Mouse (Mus musculus) cerebellum, adult 9-11 months (tissue): ENCODE results near the gene P2rx3.

Source experiments
- DNase-seq: peaks from one replicate; pipeline ENCODE4 v3.0.0; 2022

P2rx3 gene

GRCm38 (mm10) chr2:85037047-85038026 is at the start of gene P2rx3, which contains the start of gene Ssrp1:
Gene P2rx3 (minus strand): TSS chr2:85037462.
Gene Ssrp1 (plus strand): TSS chr2:85037234.
- DNase-seq = peak; percentile 90

DNA sequence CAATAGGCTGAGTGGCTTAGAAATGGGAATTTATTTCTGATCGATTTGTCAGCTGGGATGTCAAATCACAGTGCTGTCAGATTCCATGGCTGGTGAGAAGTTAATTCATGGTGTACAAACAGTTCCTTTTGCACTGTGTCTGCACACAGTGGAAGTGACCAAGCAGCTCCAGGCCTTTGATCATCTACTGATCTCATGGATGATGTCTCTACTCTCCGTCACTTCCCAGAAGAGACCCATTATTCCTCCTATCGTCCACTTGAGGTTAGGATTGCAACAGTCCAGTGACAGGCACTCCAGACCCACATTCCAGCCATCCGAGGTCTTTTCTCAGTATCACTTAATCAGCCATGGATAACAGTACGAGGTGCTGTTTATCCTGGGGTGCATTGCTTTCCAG is 36.5 kb upstream of the P2rx3 start:
- no peak for DNase-seq

GRCm38 (mm10) chr2:85071921-85072320 is 34.7 kb upstream of the P2rx3 start:
- DNase-seq = no peak

GRCm38 (mm10) chr2:85070086-85070485 is 32.8 kb upstream of the P2rx3 start:
- no peak for DNase-seq

GRCm38 (mm10) chr2:85068626-85069025 is 31.4 kb upstream of the P2rx3 start:
- no peak for DNase-seq

GRCm38 (mm10) chr2:85067903-85068625 is 30.8 kb upstream of the P2rx3 start:
- no peak for DNase-seq

- no peak for DNase-seq
Observed at GRCm38 (mm10) chr2:85066937-85067336, 29.7 kb upstream of the P2rx3 start.

DNA sequence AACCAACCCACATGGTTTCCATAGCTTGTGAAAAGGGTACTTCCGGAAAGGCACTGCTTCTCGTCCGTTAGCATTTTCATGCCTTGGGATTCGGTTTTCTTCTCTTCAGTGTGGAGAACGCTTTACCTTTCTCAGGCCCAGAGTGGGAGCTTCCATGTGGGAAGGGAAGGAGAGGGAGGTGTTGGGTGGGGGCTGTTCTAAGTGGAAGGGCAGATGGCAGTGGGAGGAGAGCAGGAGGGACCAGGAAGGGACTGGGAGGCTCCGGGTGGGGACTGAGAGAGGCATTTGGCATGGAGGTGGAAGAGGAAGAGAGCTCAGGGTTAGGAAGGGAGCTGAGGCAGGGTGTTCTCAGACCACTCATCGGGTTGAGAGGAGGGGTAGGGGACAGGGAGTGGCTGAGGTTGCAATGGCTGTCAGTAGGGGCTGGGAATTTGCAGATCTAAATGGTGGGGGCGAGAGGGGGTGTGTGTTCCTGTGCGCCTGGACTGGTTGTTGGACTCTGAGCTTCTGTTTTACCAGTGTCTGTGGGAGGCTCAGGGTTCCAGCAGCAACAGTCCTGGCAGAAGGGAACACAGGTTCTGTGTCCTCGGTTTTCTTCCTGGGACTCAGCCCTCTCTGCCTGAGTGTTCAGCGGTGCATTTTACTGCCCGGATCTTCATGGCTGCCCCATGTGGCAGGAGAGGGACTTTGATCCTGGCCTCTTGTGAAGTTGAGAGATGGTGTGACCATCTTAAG is 28.0 kb upstream of the P2rx3 start:
- DNase-seq = no peak

DNA sequence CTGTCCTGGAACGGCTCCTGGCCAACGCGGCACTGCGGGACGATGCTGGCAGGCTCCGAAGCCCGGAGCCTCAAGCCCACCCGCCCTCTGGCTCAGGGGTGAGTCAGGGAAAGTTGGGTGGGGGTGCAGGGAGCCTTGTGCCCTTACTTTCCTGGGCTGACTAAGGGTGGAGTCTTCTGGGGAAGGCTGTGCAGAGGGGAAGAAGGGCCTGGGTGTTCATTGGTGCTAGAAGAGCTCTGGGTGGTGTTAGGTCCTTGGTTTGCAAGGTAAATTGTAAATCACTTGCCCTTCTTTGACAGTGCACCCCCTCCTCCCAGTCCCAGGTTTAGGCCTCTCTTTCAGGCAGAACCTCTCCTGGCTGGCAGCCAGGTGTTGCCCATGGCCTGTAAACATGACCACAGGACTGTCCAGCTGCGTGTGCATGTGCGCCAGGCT is 23.9 kb upstream of the P2rx3 start:
- no peak for DNase-seq

DNA sequence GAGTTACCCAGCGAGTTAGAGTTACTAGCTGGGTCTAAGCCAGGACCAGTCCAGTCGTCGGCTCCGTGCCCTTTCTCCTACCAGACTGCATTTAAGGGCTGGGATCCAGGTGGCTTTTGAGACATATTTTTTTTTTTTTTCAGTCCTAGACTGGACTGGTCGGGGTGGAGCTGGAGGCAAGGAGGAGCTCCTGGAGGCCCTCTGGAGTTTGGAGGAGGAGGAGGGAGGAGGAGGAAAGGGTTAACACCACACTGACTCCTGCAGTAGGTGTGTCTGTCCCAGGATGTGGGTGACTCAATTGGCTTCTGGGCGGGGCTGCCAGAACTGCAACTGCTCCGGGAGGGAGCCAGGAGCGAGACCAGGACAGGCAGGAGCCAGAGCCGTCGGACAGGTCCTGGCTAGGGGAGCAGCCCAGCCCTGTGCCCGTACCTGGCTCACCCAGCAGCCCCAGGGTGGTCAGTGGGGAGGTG is 23.4 kb upstream of the P2rx3 start:
- DNase-seq = no peak

GRCm38 (mm10) chr2:85059677-85060076 is 22.4 kb upstream of the P2rx3 start:
- DNase-seq = no peak

GRCm38 (mm10) chr2:85056711-85057110 is 19.4 kb upstream of the P2rx3 start:
- DNase-seq = no peak

DNA sequence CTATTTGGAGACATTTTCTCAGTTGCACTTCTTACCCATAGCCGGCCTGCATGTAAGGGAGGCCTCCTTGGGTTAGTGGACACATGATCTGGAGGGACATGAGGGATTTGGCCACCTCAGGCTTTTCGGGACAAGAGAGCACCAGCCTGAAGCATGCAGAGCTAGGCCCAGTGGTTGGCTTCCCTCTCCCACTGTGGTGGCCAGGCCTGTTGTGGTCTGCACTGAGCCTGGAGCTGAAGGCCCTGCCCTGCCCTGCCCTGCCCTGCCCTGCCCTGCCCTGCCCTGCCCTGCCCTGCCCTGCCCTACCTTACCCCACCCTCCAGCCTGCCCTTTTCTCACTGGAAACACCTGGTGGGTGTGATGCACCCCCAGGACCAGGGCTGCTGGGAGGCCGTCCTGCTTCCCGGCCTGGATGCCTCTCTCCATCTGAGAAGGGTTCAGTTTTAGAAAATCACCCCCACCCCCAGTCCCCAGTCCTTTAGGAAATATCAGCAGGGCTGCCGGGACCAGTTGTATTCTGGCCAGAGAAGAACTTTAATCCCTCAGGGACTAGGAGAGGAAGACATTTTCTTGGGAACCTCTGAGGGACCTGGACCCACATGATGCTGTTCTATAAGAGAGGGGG is 16.0 kb upstream of the P2rx3 start:
- no peak for DNase-seq

- DNase-seq = peak; percentile 42
Observed at GRCm38 (mm10) chr2:85050746-85051145, 13.5 kb upstream of the P2rx3 start.

DNA sequence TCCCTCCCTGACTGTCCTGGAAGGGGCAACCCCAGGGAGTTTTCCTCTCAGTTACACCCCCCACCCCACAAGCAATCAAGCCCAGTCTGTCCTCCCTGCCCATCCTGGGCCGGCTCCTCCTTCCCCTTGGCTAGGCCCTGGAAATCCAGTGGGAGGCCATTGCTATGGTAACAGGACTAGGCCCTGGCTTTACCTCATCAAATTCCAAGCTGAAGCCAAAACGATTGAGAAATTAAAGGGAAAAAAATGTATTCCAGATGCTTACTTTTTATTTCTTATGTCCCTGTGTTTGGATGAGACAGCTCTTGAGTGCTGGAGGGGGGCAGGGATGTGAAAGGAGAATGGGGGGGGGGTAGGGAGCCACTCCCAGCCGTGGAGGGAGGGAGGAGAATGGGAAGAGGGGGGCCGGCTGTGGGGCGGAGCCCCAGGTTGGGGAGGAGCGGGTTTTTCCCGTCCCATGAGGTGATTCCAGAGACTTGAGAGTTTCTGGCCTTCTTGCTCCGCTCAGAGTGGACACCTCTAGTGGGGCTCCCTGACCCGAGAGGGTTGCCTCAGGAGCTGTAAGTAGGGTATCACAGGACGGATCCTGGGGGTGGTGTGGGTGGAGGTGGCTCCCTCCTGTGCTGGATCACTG is 12.9 kb upstream of the P2rx3 start:
- DNase-seq = peak; percentile 54

GRCm38 (mm10) chr2:85049277-85049676 is 12.0 kb upstream of the P2rx3 start:
- peak; percentile 60 for DNase-seq

DNA sequence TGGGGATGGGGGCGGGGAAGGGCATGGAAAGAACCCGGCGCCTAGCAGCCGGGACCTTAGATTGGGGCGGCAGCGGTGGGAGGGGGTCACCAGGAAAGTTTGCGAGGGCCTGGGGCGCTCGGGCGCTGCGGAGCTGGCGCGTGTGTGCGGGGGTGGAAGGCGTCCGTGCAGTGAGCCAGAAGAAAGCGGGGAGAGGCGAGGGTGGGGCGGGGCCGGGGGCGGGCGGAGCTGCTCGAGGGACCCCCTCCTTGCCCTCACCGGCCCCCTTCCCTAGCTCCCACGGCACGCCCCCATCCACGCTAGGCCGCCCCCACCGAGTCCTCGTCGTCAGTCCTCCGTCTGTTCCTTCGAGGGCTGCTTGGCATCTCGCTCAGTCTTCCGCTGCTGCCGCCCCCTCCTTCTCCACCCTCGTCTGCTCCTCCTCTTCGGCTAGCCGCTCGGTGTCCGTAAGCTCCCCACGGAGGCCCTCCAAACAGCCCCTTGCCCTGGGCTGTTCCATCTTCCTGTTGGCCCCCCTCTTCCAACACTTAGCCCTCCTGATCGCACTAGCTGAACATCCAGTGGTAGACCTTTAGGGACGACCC is 11.0 kb upstream of the P2rx3 start:
- DNase-seq = peak; percentile 83

GRCm38 (mm10) chr2:85047596-85048167 is 10.4 kb upstream of the P2rx3 start, which contains the start of gene Tnks1bp1:
Gene Tnks1bp1 (plus strand): TSS chr2:85048022.
- DNase-seq = peak; percentile 97

GRCm38 (mm10) chr2:85047081-85047480 is 9.8 kb upstream of the P2rx3 start:
- peak; percentile 65 for DNase-seq

DNA sequence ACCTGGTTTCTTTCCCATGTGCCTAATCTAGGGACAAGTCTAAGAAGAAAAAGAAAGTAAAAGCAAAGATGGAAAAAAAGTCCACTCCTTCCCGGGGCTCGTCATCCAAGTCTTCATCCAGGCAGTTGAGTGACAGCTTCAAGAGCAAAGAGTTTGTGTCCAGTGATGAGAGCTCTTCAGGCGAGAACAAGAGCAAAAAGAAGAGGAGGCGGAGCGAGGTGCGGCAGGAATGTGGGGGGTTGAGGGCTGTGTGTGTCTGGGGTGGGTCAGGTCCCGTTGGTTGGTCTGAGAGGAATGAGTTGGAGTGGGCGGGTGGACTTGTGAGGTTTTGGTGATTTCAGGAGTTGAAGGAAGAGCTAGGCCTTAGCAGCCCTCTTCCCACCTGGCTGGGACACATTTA is 9.0 kb upstream of the P2rx3 start:
- no peak for DNase-seq

GRCm38 (mm10) chr2:85043623-85044022 is 6.4 kb upstream of the P2rx3 start:
- DNase-seq = no peak
